Mouse (Mus musculus) embryo, embryonic 10 days (tissue): ENCODE results near the gene Dnajb12.

Experiments used
- DNase-seq: peaks from one replicate; pipeline ENCODE4 v3.0.0-alpha.2; 2015; ENCODE audit warnings: low spot score

Gene Dnajb12

DNA sequence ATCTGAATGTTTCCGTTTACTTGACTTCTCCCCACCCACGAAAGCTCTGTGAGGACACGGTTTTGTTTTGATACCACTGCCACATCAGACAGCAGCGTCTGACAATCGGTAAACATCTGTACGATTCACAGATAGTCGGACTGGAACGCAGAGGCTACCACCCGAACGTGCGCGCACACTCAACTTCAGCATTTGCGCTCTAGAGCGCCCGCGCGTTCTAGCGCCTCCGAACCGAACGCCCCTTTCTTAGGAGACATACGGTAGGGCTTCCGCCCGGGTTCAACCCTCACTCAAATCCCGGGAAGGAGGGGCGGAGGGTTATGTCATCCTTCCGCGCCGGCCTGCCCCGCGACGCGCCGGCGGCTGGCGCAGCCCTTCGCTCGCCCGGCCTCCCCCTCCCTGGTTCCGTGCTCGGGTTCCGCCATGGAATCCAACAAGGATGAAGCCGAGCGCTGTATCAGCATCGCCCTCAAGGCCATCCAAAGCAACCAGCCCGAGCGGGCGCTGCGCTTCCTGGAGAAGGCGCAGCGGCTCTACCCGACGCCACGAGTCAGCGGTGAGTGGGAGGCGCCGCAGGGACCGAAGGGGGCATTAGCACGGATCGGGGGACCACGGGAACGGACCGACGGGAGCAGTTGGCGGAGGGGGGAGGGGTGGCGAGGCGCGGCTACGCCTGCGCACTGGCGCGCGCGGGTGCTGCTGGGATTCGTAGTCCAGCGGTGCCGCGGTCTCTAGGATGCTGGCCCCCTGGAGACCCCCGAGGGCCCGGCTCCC, at the start of gene Dnajb12:
Dnajb12 (plus strand) TSS at position 302 of the 774 bp plus-strand sequence.
- DNase-seq: peak; percentile 98

DNA sequence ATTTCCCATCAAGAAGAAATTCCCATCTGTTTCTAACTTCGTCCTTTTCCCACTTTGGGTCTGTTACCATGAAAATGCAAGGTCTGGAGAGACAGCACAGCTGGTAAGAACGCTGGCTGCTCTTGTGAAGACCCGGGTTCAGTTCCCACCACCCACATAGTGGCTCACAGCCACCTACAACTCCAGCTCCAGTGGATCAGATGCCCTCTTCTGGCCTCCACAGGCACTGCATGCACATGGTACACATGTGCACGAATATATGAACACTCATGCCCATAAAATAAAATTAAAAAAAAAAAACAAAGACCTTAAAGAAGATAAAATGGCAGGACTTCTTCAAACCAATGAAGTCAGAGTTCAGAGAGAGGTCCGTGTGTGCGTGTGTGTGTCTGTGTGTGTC, 49.5 kb upstream of the Dnajb12 start:
- DNase-seq: no peak

DNA sequence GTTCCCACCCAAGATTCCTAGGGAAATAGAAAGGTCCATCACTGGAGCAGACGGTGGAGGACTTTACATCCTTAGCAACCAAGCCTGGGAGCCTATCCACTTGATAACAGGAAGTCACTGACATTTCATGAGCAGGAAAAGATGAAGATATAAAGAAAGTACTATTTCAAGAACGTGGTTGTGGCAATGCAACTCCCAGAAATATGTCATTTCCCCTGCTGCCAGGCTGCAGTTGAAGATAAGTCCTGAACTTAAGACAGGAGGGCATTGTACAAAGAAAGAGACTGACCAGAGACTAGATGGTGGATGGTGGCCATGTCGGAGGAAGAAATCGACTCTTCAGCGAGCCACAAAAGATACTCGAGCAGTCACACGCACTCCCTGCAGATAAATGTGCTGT, 47.4 kb upstream of the Dnajb12 start:
- DNase-seq: no peak

DNA sequence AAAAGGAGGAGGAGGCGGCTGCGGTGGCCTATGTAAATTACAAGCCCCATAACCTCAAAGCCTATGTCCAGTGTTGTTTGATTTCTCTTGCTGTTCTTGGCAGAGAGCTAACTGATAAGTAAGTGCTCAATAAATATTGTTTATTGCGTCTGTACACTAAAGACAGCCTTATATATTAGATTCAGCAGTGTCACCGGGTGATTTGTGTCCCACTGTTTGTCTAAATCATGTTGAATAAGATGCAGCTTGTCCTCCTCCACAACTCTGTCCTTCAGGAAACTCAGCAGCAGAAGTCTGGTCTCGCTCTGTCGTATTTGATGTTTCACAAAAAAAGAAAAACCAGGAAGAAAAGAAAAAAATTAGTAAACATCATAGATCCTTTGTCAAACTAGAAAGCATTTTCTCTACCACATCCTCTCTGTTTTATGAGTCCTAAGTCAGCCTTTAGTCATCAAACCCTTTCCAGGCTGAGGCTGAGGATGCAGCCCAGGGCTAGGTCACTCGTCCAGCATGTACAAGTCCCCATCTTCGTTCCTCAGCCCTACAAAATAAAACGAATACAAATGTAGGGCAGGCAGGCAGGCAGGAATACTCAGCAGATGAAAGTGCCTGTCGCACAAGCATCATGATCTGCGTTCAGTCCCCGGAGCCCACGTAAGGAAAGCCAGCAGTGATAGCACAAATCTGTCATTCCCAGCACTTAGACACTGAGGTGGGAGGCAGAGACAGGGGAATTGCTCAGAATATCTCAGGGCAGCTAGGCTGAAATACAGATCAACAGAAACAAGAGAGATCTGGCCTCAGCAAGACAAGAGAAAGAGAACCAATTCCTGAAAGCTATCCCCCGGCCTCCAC, 43.8 kb upstream of the Dnajb12 start:
- no peak for DNase-seq

DNA sequence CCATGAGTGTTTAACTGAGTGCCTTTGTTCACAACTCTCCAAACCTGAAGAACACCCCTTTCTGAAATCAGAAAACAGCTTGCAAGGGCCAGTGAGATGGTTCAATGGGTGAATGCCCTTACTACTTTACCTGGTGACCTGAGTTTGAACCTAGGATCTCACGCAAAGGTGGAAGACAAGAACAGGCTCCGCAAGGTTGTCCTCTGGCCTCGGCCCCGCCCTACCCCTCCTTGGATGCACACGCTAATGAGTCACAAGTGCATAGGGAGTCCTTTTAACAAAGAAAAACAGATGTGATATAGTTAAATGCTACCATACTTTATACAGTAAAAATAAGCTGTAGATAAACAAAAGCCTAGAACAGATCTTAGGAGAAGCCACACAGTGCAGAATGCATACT, 41.9 kb upstream of the Dnajb12 start:
- no peak for DNase-seq

DNA sequence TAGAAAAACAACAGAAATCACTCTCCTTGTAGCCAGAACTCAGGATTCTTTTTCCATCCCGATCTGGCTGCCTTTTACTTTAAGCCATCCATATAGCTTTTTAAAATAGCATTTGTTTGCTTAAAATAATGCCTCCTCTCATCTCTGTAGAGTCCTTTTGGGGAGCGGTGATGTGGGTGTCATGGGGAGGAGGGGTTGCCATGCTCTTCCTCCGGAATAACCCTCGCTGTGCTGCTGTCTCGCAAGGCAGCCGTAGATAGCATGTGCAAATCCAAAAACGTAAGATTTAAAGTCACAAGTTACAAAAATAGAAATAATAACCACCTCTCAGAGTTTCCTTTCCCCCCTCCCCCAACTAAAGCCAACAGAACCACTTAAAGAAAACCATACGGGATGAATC, 37.9 kb upstream of the Dnajb12 start:
- DNase-seq: no peak

DNA sequence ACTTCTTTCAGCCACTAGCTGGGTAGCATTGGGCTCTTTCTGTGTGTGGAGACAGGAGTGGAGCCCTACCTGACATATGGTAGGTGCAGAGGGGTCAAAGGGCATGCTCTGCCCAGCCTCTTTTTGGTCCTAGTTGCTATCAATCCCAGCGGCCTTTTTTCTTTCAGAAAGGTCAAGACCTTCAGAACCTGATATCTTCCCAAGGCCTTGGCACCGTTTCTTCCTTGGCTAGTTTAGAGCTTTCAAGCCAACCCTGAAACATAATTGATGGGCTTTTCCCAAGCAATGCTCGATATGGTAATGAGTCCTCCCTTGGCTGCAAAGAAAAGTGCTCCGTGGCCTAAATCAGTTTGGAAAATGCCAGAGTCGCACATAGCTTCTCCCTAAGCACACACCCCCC, 36.2 kb upstream of the Dnajb12 start:
- no peak for DNase-seq

DNA sequence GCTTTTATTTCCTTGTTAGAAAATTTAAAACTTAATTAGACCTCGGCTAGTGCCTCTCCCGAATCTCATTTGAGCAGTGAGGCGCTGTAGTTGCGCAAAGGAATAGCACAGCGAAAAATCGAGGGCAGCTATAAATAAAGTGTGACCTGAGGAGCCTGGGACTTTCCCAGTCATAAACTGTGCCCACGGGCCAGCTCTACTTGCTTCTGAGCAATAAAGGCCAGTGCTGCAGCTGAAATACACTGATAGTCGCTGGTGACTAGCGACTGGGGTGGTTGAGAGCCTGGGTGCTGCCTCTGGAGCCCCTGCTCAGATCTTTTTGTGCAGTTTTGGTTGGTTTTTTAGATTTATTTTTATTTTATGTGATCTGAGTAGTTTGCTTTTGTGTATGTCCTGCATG, 34.7 kb upstream of the Dnajb12 start:
- DNase-seq: no peak

DNA sequence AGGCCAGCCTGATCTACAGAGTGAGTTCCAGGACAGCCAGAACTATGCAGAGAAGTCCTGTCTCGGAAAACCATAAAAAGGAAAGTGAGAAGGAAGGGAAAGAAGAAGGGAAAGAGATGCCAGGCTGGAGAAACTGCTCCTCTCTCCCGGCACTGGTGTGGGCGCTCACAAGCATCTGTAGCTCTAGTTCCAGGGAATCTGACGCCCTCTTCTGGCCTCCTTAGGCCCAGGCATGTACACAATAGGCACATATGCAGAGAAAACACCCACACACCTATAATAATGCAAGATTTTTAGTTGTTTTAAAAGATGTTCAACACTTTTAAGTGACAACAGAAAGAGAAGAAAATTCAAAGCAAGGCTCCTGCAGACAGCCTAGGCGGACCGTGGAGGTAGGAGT, 32.9 kb upstream of the Dnajb12 start:
- DNase-seq: no peak

DNA sequence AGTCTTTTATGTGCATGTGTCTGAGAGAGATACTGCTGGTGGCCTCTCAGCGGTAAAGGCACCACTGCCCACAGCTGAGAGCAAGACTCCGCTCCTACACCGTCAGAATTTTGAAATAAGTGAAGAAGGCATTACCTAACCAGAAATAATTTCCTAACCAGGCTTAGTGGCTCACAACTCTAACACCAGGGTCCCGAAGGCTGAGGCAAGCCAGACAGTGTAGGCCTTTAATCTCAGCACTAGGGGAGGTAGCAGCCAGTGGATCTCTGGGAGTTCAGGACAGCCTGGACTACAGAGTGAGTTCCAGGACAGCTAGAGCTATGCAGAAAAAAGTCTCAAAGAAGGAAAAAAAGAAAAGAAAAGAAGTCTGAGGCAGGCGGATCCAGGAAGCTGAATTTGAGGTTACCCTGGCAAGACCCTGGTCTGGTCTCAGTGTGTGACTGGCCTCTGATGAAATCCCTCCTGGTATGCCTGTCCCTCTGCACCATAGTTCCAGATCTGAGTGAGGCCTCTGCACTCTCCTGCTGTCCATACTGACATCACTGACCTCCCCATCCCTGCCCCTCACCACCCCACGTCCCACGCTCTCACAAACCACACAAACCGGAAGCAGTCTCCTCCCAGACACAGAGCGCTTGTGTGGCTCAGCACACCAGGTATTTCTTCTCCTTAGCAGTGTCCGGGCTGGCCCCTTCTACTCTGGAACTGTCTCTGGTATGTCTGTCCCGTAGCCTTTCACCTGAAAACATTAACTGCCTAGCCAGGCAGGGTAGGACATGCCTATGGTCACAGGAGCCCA, 31.1 kb upstream of the Dnajb12 start:
- DNase-seq: no peak

DNA sequence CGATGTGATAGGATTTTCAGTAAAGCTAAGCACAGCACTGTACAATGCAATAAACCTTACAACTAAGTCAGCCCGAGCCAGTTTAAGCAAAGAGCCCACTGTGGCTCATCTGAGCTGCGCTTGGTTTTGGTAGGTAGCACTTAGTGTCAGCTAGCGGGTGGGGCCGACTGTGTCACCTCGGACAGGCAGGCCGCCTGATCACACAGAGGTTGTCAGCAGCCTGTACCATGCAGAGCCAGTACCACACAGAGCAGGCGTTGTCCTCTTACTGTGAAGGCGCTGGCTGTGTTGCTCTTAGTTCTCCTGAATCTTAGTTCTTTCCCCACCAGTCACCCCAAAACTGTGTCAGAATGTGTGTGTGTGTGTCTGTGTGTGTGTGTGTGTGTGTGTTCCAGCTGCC, 30.4 kb upstream of the Dnajb12 start:
- no peak for DNase-seq

DNA sequence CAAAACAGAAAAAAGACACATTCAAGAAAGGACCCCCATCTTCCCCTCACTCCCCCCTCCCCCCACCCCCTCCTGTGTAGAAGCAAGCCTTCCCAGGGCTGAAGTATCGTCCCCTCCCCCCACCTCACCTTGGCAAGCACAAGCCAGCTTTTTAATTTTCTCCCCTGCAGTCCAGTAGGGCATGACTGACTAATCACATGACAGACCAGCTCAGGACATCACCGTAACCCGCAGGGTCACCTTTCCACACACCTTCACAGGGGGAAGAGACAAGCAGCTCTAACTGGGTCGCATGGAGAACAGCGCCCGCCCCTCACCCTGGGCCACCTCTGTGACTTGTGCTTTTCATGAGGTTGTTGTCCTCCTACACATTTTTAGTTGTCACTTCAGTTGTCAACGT, 30.0 kb upstream of the Dnajb12 start:
- no peak for DNase-seq

DNA sequence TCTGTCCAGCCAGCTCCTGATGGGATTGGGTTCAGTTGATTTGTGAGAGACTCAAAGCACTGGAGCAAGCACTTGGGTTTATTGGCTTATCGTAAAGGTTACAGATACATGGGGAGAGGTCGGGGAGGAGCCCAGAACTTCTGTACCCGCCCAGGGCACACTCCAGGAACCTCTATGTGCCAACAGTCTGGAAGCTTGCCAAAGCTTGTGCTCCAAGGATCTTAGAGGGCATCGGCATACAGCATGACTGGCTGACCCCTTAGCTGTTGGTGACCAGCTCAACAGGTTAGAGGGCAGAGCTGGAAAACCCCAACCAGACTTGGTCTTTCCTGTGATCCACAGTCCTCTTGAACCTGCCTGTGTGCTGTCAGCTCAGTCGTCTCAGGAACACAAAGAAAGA, 22.2 kb upstream of the Dnajb12 start:
- no peak for DNase-seq

DNA sequence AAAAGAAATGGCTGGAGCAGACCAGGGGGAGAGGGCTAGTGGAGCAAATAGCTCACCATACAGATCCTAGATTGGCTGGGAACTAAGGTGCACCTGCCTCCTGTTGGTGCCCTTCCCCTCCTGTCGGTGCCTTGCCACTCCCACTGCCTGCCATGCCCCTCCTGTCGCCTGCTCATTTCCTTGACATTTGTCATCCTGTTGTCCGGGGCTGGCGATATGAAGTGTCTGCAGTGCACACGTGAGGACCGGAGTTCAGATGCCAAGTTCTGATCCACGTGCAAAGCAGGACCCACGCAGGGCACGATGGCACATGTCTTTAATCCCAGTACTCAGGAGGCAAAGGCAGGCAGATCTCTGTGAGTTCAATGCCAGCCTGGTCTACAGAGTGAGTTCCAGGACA, 18.7 kb upstream of the Dnajb12 start:
- no peak for DNase-seq

DNA sequence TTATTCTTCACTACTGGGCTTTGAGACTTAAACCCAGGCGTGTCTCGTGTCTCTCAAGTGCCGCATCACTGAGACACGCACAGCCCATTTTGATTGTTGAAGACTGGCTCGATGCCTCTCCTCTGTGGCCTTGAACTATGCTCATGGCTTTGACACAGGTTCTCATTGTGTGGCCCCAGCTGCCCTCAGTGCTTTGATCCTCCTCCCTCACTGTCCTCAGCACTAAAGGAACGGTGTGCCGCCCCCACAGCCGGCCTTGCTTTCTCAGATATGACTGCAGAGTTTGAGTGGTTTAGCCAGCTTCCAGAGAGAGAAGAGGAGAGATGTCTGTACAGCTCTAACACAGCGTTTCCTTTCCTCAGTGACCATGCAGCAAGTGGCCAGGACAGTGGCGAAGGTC, 18.2 kb upstream of the Dnajb12 start:
- DNase-seq: no peak

DNA sequence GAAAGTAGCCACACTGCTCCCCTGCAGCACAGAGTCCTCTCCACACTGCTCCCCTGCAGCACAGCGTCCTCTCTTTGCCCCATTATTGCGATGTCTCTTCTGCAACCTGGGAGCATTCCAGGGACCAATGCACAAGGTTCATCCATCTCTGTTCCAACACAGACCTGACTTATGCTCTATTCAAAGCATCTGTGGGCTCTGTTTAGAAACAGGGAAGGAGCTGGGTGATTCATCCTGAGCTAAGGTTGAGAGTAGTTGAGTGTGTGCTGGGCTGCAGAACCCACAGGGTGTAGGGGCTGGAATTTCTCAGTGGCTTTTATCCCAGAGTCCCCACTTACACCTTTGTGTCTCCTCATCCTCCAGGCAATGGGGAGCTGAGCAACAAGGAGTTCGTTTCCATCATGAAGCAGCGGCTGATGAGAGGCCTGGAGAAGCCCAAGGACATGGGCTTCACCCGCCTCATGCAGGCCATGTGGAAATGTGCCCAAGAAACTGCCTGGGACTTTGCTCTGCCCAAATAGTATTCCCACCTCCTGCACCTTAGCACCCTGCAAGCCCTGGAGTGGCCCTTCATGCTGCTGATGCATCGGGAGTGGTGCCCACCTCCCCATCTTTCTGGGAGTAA, 16.4 kb upstream of the Dnajb12 start:
- no peak for DNase-seq

DNA sequence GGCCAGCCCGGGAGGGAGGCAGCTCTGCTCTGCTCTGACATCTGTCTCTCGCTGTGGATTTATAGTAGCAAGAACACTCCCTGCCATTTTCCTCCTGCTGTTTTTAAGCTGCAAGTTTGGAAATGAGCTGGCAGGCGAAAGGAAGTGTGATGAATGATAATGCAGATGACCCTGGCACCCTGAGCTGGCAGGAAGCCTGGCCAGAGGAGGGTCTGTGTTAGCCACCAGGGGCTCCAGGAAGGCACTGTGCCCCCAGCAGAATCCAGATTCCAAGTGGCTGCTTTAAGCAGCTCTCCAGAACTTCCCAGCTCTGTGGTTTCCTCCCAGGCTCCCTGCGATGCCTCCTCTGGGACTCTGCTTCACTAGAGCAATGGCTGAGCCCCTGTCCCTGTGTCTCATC, 15.7 kb upstream of the Dnajb12 start:
- DNase-seq: peak; percentile 39

DNA sequence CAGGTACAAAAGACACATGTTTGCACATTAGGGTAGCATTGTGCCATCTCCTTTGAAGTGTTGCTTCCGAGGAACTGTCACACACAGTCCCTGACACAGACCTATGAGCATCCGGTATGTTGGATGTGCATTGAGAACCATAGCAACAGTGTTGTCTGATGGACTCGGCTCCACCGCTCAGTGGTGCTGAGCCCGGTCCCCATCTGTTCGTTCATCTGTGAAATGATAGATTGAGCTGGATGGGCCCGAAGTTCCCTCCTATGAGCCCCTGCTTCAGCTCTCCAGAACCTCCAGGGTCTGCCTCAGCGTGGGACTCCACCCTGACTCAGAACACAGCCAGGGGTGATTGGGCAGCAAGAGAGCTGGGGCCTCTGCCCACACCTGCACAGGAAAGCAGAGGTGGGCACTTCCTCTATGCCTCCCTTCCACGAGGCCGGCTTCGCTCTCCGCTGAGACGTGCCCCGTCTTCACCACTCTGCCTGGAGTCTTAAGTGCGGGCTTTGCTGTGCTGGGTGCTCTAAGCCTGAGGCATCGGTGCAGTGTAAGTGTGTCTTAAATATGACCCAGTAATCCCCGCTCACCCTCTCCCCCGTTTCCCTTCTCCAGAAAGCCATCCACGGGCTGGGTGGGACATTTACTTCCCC, 15.0 kb upstream of the Dnajb12 start:
- DNase-seq: no peak

DNA sequence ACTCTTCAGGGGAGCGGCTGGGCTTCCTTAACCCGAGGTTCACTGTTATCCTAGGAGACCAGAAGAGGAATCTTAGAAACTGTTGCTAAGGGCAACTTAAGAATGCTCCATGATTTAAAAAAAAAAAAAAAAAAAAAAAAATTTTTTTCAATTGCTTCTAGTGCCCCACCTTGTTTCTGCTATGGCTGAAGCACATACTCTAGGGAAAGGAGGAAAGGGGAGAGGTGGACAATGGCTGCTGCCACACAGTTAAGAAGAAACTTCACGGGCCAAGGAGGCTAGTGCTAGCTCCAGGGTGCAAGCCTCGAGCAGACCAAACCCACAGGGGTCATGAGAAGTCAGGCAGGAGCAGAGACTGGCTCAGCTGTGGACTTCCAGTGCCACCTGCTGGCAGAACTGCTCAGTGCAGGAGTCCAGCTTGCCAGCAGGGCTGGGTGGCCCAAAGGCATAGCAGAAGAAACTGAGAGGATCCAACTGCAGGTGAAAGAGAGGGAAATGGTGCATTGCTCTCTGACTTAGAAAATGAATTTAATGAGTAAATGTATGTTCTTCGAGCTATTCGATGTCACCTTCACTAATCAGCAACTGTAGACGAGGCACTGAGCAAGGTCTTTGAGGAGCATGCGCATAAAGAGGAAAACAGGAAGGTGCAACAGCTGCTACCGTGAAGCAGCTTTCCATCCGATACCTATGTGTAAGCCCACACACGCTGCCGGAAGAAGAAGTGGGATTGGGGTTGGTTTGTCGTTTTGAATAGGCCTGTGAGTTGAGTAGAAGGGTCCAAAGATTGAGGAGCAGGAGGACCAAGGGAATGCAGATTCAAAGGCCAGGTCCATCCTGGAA, 14.3 kb upstream of the Dnajb12 start:
- peak; percentile 92 for DNase-seq

DNA sequence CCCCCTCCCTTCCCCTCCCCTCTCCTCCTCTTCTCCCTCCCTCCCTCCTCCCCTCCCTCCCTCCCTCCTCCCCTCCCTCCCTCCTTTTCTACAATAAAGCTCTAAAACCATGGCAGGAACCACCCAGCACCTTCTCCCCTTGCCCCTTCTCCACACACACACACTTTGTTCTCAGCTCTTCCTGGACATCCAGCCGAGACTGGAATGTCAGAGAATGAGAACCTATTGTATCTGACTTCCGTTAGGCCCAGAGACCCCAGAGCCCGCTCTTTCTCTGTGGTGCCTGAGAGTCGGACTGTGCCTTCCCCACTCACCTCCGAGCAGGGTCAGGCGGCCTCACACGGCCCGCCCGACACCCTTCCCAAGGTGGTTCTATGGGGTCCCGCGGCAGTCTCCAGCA, 11.1 kb upstream of the Dnajb12 start:
- DNase-seq: no peak

DNA sequence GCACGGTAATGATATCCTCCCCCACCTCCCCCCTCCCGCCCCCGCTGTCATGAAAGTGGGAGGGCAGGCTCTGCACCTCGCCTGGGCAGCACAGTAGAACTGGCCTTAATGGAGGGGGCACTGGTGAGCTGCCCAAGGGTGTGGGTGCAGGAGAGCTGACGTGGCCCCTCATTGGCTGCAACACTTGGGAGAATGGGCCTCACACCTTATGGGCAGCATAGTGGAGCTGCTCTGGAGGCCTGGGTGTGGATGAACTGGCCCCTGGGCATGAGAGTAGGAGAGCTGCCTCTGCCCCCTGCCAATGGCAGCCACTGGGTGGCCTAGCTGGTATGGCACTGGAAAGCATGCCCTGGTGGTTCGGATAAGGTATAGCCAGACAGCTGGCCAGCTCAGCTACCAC, 9.3 kb upstream of the Dnajb12 start:
- DNase-seq: no peak
